Mouse (Mus musculus): ENCODE results near the gene Capzb. TPM values are rescaled to one million over a fixed set of nuclear protein-coding genes. Genes with fewer than 3 reads are reported as not detected.

The Capzb gene
- total and polyA plus RNA-seq, 3 experiments: 103 to 354 TPM; not detected in 1

DNA sequence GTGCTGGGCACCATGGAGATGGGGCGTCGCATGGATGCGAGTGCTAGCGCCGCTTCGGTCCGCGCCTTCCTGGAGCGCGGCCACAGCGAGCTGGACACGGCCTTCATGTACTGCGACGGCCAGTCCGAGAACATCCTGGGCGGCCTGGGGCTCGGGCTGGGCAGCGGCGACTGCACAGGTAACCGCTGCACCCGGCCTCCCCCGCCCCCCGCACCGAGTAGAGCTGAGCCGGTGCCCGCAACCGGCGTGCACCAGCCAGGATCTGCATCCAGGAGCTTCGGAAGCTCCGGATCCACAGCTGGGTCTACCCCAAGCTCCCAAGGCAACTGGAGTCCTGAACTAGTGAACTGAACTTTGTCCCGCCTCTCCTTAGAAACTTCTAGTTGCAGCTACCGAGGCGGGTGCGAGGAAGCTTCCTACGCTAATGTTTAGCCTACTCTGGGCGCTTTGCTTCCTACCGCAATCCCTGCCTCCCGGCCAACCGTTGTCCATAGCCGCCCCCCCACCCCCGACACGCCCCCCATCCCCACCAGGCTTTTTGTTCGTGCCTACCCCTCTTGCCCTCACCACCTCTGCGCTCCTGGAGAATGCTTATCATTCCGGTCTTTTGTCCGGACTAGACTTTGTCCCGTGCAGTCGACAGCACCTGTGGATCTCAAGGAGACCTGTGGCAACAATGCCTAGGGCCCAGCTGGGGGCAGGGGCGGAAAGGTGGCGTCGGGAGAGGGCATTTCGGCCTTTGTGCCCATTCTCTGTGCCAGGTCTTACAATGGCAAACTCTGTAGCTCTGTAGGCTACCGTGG, 118.4 kb downstream of the Capzb start:
- H3K36me3 ChIP-seq (ENCODE audit: control insufficient read depth in 1 of 2, insufficient read depth in 2 of 2, low read length in 2 of 2): no peaks in the 10 kb centered on the region; a peak in 1 of 4 replicates
- no peaks in the 10 kb centered on the region for H3K9me3 ChIP-seq (replicated peaks; ENCODE audit: insufficient read depth, low read length)
- H3K4me3 ChIP-seq (ENCODE audit: control insufficient read depth in 1 of 2, insufficient read depth in 1 of 2, low read depth in 2 of 2, low read length in 2 of 2): peak overlapping the region; percentile 86 to 88
- H3K27me3 ChIP-seq (ENCODE audit: control insufficient read depth in 1 of 2, insufficient read depth in 2 of 2, low read length in 2 of 2): no peaks in the 10 kb centered on the region
- H3K4me1 ChIP-seq (ENCODE audit: control insufficient read depth in 1 of 2, insufficient read depth in 2 of 2, low read length in 2 of 2): peaks cover 0 to 9% of the 10 kb centered on the region in 2 experiments; a peak in 2 of 4 replicates
- H3K27ac ChIP-seq (ENCODE audit: control insufficient read depth, low read depth, low read length): peak overlapping the region; percentile 40
- H3K9ac ChIP-seq (ENCODE audit: control insufficient read depth, low read depth, low read length, poor library complexity, severe bottlenecking): peak overlapping the region; percentile 93
- DNase-seq (ENCODE audit: low read depth, low spot score): peak; percentile 62
- TF ChIP-seq UBTF (IDR thresholded peaks at IDR 0.05; ENCODE audit: borderline replicate concordance, insufficient read depth, low read depth, low read length) (peak; percentile 73; the same call in 1 of the 2 replicates), SIN3A (IDR thresholded peaks at IDR 0.05; ENCODE audit: low read length) (peak; percentile 11; the same call in 1 of the 2 replicates), CHD2 (IDR thresholded peaks at IDR 0.05; ENCODE audit: low read length) (no peak), ZC3H11A (IDR thresholded peaks at IDR 0.05; ENCODE audit: low read depth, low read length) (no peak)
- H3K79me2 ChIP-seq (ENCODE audit: control insufficient read depth, insufficient read depth, low read length, poor library complexity): peaks cover 4% of the 10 kb centered on the region; the same call in 1 of the 2 replicates

DNA sequence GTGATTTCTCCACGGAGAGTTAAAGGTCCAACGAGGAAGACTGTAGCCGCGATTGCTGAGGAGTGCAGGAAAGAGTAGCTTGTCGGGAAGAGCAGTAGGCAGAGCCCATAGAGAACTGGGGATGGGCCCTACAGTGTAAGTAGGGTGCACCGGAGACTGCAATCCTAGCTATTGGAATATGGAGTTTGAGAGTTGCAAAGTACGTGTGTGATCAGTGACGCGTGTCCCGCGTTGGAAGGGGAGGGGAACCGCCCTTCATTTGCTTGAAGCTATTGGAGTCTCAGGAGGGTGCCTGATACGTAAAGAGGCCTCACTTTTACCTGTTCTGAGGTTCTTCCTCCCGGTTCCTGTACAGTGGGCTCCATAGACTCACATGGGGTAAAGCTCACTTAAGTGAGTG, 119.0 kb downstream of the Capzb start:
- TF ChIP-seq SIN3A (IDR thresholded peaks at IDR 0.05; ENCODE audit: low read length) (0 out of 2 replicates have a peak, but pooled peaks have one; percentile 19), MEF2A (IDR thresholded peaks at IDR 0.05; ENCODE audit: extremely low read depth, insufficient replicate concordance, low read depth, low read length, poor library complexity, severe bottlenecking) (no peak), MYC (IDR thresholded peaks at IDR 0.05; ENCODE audit: low read depth, low read length) (0 out of 2 replicates have a peak, but pooled peaks have one; percentile 43), KAT2A (conservative IDR thresholded peaks at IDR 0.05; ENCODE audit: low read depth, low read length) (no peak), MAZ (IDR thresholded peaks at IDR 0.05; ENCODE audit: low read depth, low read length) (no peak), GATA1 (IDR thresholded peaks at IDR 0.05; ENCODE audit: low read depth, low read length) (0 out of 2 replicates have a peak, but pooled peaks have one; percentile 12), SMC3 (IDR thresholded peaks at IDR 0.05; ENCODE audit: low read depth, low read length) (no peak), EP300 (IDR thresholded peaks at IDR 0.05; ENCODE audit: low read depth in 1 of 2, low read length in 2 of 2) (no peak), MAX (IDR thresholded peaks at IDR 0.05; ENCODE audit: low read length) (peak; percentile 49; the same call in 1 of the 2 replicates), MXI1 (IDR thresholded peaks at IDR 0.05; ENCODE audit: low read depth, low read length) (peak; percentile 52; the same call in 1 of the 2 replicates)
- H3K27ac ChIP-seq (ENCODE audit: control insufficient read depth, low read depth, low read length): no peak overlapping the region
- peaks cover 4% of the 10 kb centered on the region; the same call in 1 of the 2 replicates for H3K79me2 ChIP-seq (ENCODE audit: control insufficient read depth, insufficient read depth, low read length, poor library complexity)
- no peaks in the 10 kb centered on the region; a peak in 1 of 4 replicates for H3K36me3 ChIP-seq (ENCODE audit: control insufficient read depth in 1 of 2, insufficient read depth in 2 of 2, low read length in 2 of 2)
- H3K9me3 ChIP-seq (replicated peaks; ENCODE audit: insufficient read depth, low read length): no peaks in the 10 kb centered on the region
- peak overlapping the region; percentile 93 for H3K9ac ChIP-seq (ENCODE audit: control insufficient read depth, low read depth, low read length, poor library complexity, severe bottlenecking)
- no peaks in the 10 kb centered on the region for H3K27me3 ChIP-seq (ENCODE audit: control insufficient read depth in 1 of 2, insufficient read depth in 2 of 2, low read length in 2 of 2)
- H3K4me1 ChIP-seq (ENCODE audit: control insufficient read depth in 1 of 2, insufficient read depth in 2 of 2, low read length in 2 of 2): peaks cover 0 to 9% of the 10 kb centered on the region in 2 experiments; a peak in 2 of 4 replicates
- H3K4me3 ChIP-seq (ENCODE audit: control insufficient read depth in 1 of 2, insufficient read depth in 1 of 2, low read depth in 2 of 2, low read length in 2 of 2): peak overlapping the region; percentile 86 to 88
- DNase-seq (ENCODE audit: low read depth, low spot score): peak; percentile 74
